Mouse (Mus musculus): ENCODE measurements around the gene Ppp1r9b. TPM values are rescaled to one million over a fixed set of nuclear protein-coding genes. Genes with fewer than 3 reads are reported as not detected.
A peak's percentile ranks its signal among the peaks of the same experiment; 100 is the strongest.

The Ppp1r9b gene
- total RNA-seq, 4 experiments from 2014 or later: 43.9 to 47.4 (median 45.6) TPM

- no peak for DNase-seq (ENCODE audit: low spot score)
Measured at GRCm38 (mm10) chr11:95044185-95044870, 53.5 kb downstream of the Ppp1r9b start.

GRCm38 (mm10) chr11:95046980-95047680 is 56.3 kb downstream of the Ppp1r9b start:
- DNase-seq (ENCODE audit: low spot score): peak; percentile 62

GRCm38 (mm10) chr11:95053062-95053461 is 62.2 kb downstream of the Ppp1r9b start:
- no peak for DNase-seq (ENCODE audit: low spot score)

Other genes with a start within 250 kb of the Ppp1r9b start
- gene Cdc34b, start 249.3 kb upstream of the Ppp1r9b start, total RNA-seq (2022): under 1 TPM; 0.52 to 0.97 (median 0.88) TPM
- gene Tmem92, start 208.3 kb upstream of the Ppp1r9b start, total RNA-seq (2022): not detected
- gene Col1a1, start 54.8 kb upstream of the Ppp1r9b start, total RNA-seq (2022): 10 to 100 TPM; 23.3 to 50.4 (median 39.8) TPM
- not detected for gene Hils1, start 23.4 kb upstream of the Ppp1r9b start, total RNA-seq (2022)
- 100 to 1,000 TPM; 202 to 221 (median 208) TPM for gene Sgca, start 14.7 kb upstream of the Ppp1r9b start, total RNA-seq (2022)
- 1 to 10 TPM in 2 of 4 experiments, under 1 TPM in 2; 0.72 to 1.1 (median 0.96) TPM for gene Samd14, start 18.8 kb downstream of the Ppp1r9b start, total RNA-seq (2022)
- 100 to 1,000 TPM; 469 to 545 (median 504) TPM for gene Pdk2, start 50.3 kb downstream of the Ppp1r9b start, total RNA-seq (2022)
- gene Itga3, start 85.8 kb downstream of the Ppp1r9b start, total RNA-seq (2022): 10 to 100 TPM in 1 of 4 experiments, 1 to 10 TPM in 3; 9.1 to 10.3 (median 9.8) TPM
- gene Dlx3, start 129.1 kb downstream of the Ppp1r9b start, total RNA-seq (2022): not detected
- not detected for gene Dlx4, start 155.2 kb downstream of the Ppp1r9b start, total RNA-seq (2022)

Data from heart, adult 8-10 months (tissue).